Mouse (Mus musculus) limb, embryonic 10.5 days (tissue): ENCODE measurements around the gene Hapln2. TPM values are rescaled to one million over a fixed set of nuclear protein-coding genes. Genes with fewer than 3 reads are reported as not detected.

Source experiments
- DNase-seq: peaks from one replicate; pipeline ENCODE4 v3.0.0-alpha.2; 2017; ENCODE audit warnings: low spot score
- H3K27ac ChIP-seq: fragments of 300-500 bp; sonication (generic); 2 replicates; pipeline ENCODE4 v1.5.1; 2016; ENCODE audit warnings: mild to moderate bottlenecking
- H3K27me3 ChIP-seq: fragments of 300-500 bp; sonication (generic); 2 replicates; pipeline ENCODE4 v1.6.1; 2016; ENCODE audit warnings: low read depth, mild to moderate bottlenecking; ENCODE audit not compliant: poor library complexity, severe bottlenecking
- H3K36me3 ChIP-seq: fragments of 300-500 bp; sonication (generic); 2 replicates; pipeline ENCODE4 v1.6.1; 2016; ENCODE audit warnings: mild to moderate bottlenecking, moderate library complexity
- H3K4me1 ChIP-seq: fragments of 300-500 bp; sonication (generic); 2 replicates; pipeline ENCODE4 v1.6.1; 2016
- H3K4me3 ChIP-seq: fragments of 300-500 bp; sonication (generic); 2 replicates; pipeline ENCODE4 v1.5.1; 2016; ENCODE audit warnings: mild to moderate bottlenecking, moderate library complexity
- H3K9me3 ChIP-seq: fragments of 300-500 bp; sonication (generic); replicated peaks from 2 replicates; pipeline ENCODE4 v1.6.1; 2016; ENCODE audit warnings: mild to moderate bottlenecking
- WGBS: fragments of 180-500 bp; shearing (Covaris S2); methylation state at CpG from one replicate; pipeline ENCODE4 v1.1.7; 2016; 5-methylcytosine and 5-hydroxymethylcytosine counted together
- polyA plus RNA-seq: library from polyadenylated mRNA; unstranded; fragments of >200 nt; fragmentation: Nextera tagmentation; extraction: Ambion mirVana; gene quantifications from 2 replicates; pipeline ENCODE4 v1.2.1, GENCODE M21; 2016

The Hapln2 gene
- polyA plus RNA-seq, 1 experiment from 2014 or later: not detected

DNA sequence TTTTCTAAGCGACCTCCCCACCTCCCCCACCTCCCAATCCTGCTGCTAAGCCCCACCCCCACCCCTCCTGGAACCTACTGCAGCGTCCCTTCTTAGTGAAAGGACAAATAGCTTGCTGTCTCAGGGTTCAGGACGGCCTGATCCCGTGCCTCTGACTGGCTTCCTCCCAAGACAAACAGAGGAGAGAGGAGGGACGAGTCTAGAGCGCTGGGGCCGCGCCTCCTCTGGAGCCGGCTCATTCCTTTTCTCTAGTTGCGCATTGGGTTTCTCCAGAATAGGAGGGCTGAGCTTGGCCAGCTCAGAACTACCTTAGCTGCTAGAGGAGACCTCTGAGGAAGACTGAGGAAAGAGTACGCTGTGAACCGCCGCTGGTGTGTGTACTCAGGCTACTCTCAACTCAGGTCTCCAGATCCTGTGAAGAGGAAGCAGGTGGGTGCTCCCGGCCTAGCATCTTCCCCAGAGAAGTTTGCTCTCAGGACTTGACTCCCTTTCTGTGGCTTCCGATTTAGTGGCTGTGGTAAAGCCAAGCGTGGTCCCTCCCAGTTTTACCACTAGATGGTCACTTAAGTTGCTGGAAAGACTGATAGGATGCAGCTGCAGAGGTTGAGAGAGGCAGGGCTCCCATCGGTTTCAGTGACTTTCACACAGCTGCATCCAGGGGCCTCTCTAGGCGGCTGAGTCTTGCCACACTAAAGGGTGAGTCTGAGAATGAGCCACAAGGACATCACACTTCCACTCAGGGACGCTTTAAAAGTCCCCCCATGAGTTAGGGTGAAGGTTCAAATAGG lies 3.4 kb upstream of the Hapln2 start:
- Histone ChIP-seq H3K27ac (no peak overlapping the region), H3K4me1 (no peaks in the 10 kb centered on the region), H3K36me3 (no peaks in the 10 kb centered on the region), H3K9me3 (no peaks in the 10 kb centered on the region), H3K27me3 (peaks cover 65% of the 10 kb centered on the region), H3K4me3 (no peak overlapping the region)
- no peak for DNase-seq
- 18% methylated on average over 19 of the region's 19 CpGs for WGBS

DNA sequence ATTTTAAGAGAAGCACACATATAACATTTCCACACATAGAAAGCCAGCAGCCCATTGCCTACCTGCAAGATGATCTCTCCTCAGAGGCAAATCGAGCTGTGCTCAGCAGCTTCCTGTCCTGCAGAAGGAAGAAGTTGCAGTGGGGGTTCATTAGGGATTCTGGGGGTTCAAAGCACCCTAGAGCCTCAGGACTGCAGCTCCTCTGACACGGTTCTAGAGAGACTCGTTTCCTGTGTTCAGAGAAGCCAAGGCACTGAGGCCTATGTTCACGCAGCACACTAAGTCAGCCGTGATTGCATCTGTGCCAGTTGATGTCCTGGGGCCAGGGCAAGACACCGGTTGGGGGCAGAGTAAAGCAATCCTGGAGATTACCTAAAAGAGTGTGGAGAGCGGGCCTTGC lies 560 bp downstream of the Hapln2 start:
- Histone ChIP-seq H3K4me1 (peaks cover 21% of the 10 kb centered on the region), H3K9me3 (no peaks in the 10 kb centered on the region), H3K36me3 (no peaks in the 10 kb centered on the region; the same call in 1 of the 2 replicates), H3K27ac (no peak overlapping the region), H3K27me3 (peaks cover 89% of the 10 kb centered on the region), H3K4me3 (no peak overlapping the region)
- DNase-seq: no peak
- 63% methylated on average over 7 of the region's 7 CpGs for WGBS

DNA sequence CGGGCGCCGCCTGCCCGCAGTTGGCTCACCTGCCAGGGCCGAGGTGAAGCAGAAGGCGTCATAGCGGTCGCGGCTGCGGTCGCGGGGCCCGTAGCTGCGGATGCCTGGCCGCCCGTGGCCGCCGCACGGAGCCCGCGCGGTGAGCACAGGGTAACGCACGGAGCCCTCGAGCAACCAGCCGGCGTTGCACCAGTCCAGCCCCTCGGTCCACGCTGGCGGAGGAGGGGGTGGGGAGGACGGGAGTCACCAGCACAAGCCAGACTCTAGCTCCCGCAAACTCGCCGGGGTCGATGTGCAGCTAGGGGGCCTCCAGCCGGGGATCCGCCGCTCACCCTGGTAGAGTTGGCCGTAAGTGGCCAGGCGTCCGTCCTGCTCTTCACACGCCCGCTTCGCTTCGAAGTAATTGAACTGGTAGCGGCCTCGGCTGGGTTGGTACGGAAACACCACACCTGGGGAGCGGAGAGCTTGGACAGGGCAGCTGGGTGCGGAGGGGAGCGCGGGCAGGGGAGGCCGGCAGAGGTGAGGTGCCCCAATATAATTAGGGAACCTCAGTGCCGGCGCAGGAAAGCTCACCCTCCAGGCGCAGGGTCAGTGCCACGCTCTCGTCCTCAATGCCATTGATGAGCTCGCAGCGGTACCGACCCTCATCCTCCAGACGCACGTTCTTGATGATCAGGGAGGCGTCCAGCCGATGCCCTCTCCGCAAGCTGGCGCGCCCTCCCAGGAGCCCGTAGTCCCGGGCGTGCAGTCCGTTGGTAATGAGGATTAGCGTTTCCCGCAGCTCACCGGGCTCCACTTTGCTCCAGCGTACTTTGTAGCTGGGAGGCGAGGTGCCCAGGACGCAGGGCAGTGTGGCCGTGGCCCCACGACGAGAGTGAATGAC lies 4.0 kb downstream of the Hapln2 start:
- Histone ChIP-seq H3K36me3 (no peaks in the 10 kb centered on the region; the same call in 1 of the 2 replicates), H3K4me1 (peaks cover 21% of the 10 kb centered on the region), H3K9me3 (no peaks in the 10 kb centered on the region), H3K4me3 (peak overlapping the region; percentile 63), H3K27ac (peak overlapping the region; percentile 7; the same call in 1 of the 2 replicates), H3K27me3 (peaks cover 89% of the 10 kb centered on the region)
- WGBS: under 1% methylated on average over 81 of the region's 81 CpGs
- peak; percentile 41 for DNase-seq

DNA sequence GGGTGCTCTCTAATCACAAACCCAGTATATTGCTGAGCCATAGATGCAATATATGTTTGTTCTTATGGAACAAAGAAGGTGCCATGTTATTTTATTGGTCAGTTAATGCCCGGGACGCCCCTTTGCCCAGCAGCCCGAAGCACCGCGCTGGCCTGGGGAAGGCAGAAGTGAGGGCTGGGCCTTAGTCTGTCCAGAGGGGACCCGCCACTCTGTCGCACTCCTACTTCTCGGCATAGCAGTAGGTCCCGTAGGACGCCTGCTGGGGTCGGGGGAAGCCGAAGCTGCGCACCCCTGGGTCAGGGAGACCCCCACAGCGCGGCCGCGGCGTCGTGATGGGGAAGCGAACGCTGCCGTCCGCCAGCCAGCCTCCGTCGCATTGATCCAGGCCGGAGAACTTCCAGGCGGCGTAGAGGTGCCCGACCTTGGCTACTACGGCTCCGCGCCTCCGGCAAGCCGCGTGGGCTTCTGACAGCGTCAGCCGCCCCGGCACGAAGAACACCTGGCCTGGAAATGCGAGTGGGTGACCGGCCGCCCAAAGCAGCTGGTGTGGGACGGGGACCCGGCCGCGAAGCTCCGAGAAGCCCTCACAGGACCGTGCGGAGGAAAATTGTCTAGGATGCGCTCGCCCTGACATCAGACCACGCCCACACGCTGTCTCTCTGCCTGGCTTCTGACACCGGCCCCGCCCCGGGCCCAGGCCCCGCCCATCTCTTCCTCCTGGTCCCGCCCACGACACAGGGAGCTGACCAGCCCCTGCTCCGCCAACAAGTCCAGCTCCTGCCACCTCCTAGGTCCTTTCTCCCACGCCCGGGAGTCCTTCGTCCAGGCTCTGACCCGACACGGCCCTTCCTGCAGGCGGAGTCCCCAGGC lies 4.8 kb downstream of the Hapln2 start:
- Histone ChIP-seq H3K27ac (peak overlapping the region; percentile 7; the same call in 1 of the 2 replicates), H3K4me1 (peaks cover 21% of the 10 kb centered on the region), H3K27me3 (peaks cover 91% of the 10 kb centered on the region), H3K9me3 (no peaks in the 10 kb centered on the region), H3K4me3 (peak overlapping the region; percentile 63), H3K36me3 (no peaks in the 10 kb centered on the region; the same call in 1 of the 2 replicates)
- DNase-seq: peak; percentile 91
- WGBS: under 1% methylated on average over 66 of the region's 66 CpGs

DNA sequence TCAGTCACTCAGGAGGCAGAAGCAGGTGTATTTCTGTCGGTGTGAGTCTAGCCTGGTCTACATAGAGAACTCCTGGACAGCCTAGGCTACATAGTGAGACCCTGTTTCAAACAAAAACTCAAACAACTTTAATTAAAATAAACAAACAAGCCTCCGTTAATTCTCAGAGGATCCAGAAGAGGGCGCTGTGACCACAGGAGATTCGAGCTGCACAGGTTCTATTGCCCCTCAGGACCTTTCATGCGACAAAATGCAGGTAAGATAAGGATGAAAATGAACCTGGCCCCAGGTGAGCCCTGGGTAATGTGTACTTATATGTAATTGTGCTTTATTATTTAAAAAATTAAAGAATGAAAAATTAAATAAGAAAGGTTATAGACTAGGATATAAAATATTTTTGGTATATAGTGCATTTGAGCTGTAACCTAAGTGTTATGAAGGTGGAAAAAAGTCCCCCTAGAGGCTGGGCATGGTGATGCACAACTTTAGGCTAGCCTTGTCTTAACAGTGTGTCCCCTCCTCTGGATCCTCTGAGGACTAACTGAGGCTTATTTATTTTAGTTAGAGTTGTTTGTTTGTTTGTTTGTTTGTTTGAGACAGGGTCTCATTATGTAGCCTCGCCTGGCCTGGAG lies 16.6 kb downstream of the Hapln2 start:
- H3K27ac ChIP-seq: no peak overlapping the region
- no peaks in the 10 kb centered on the region for H3K36me3 ChIP-seq
- H3K4me3 ChIP-seq: no peak overlapping the region
- no peaks in the 10 kb centered on the region for H3K9me3 ChIP-seq
- H3K27me3 ChIP-seq: peaks cover 14% of the 10 kb centered on the region; the same call in 1 of the 2 replicates
- no peak for DNase-seq
- H3K4me1 ChIP-seq: no peaks in the 10 kb centered on the region
- 11% methylated on average over 6 of the region's 6 CpGs for WGBS

DNA sequence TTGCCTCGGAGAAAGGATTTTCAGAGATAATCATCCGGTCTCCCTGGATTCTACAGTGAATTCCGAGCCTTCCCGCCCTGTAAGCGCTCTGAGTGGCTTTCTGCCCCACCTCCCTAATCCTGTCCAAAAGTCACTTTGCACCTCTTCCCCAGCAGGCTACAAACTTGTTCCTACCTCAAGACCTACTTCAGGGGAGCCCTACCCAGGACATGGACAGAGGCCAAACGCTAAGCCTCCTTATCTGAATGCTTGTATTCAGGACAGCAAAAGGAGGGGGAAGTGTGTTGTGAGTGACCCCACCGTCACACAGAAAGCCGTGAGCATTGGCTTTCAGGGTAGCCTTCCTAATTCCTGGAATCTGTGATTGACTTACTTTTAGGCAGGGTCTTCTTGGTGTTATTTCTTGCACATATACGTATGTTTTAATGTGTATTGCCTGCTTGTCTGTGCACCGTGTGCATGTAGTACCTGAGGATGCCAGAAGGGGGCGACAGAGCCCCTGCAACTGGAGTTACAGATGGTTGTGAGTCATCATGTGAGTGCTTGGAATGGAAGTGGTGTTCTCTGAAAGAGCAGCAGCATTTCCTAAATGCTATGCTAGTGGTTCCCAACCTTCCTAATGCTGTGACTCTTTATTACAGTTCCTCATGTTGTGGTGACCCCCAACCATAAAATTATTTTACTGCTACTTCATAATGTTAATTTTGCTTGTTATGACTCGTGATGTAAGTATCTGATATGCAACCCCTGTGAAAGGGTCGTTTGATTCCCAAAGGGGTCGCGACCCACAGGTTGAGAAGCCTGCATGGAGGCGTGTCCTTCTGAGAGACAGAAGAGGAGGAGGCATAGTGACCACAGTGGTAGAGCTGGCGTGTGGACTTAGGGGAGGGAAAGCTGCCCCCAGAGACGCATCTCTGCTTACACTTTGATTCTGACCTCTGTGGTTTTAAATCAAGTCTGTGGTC lies 21.3 kb downstream of the Hapln2 start:
- H3K4me1 ChIP-seq: peaks cover 7% of the 10 kb centered on the region; the same call in 1 of the 2 replicates
- no peak overlapping the region for H3K27ac ChIP-seq
- WGBS: 76% methylated on average over 18 of the region's 18 CpGs
- H3K36me3 ChIP-seq: no peaks in the 10 kb centered on the region
- peaks cover 47% of the 10 kb centered on the region for H3K27me3 ChIP-seq
- H3K9me3 ChIP-seq: no peaks in the 10 kb centered on the region
- no peak overlapping the region for H3K4me3 ChIP-seq
- no peak for DNase-seq

DNA sequence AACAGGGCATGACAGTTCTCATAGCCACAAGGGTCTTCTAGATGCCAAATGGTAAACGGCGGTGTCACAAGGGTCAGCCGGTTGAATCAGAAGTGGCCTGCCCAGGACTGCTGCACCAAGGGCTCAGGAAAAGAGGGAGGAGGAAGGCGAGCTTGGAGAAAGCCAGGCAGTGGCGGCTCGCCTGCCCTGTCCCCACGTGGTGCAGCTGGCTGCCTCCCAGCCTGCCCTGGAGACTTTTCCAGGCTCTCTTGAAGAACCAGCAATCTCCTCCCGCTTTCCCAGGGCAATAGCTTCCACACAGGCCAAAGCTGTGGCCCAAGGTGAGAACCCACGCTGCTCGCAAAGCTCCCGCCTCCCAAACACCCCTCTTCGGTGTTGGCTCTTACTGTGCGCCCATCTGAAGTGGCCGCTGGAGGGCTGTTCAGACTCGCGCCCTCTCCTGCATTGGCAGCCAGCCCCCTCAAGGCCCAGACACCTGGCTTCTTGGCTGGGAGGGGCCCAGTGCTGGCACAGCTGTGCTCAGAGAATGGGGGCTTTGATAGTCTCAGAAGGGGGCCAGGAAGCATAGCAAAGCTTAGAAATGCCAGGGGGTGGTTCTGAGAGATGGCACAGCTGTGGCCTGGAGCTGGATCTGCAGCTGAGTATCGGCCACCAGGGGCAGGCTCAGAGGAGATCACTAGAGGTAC lies 24.9 kb downstream of the Hapln2 start:
- Histone ChIP-seq H3K27me3 (peaks cover 79% of the 10 kb centered on the region), H3K27ac (no peak overlapping the region), H3K36me3 (no peaks in the 10 kb centered on the region), H3K4me3 (no peak overlapping the region), H3K9me3 (no peaks in the 10 kb centered on the region), H3K4me1 (peaks cover 22% of the 10 kb centered on the region)
- 3% methylated on average over 17 of the region's 17 CpGs for WGBS
- DNase-seq: no peak

DNA sequence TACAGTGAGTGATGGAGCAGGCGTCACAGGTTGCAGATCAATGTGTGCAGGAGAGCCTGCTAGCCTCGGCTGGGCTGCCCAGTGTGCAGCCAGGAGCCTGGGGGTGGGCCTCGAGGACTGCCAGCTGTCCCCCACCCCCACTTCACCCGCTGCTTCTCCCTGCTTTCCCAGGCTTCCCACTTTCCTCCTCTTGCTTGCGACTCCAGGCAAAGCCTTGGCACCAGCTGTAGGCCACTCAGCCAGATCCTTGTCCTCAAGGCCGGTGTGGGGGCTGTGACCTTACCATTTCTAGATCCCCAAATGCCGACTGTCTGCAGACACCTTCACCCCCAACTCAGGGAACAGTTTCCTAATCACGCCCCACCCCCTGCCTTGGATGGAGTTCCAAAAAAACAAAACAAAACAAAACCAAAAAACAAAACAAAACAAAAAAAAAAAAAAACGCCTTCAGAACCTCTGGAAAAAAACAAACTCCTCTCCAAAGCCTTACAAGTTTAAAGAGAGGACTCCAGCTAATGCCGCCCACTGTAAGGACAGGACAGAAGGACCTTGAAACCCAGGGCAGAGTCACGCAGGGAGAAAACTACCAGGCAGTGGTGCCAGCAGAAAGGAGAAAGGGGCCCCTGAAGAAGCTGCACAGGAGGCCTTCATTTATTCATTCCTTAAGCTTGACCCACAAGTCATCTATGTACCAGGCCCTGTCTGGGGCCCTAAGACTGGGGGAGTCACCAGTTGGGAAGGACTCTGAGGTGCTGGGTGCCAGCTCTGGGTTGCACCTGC lies 26.4 kb downstream of the Hapln2 start:
- no peak for DNase-seq
- Histone ChIP-seq H3K4me1 (peaks cover 36% of the 10 kb centered on the region), H3K4me3 (peak overlapping the region; percentile 49; the same call in 1 of the 2 replicates), H3K9me3 (no peaks in the 10 kb centered on the region), H3K36me3 (no peaks in the 10 kb centered on the region), H3K27ac (no peak overlapping the region), H3K27me3 (peaks cover 93% of the 10 kb centered on the region)
- 14% methylated on average over 11 of the region's 11 CpGs for WGBS

DNA sequence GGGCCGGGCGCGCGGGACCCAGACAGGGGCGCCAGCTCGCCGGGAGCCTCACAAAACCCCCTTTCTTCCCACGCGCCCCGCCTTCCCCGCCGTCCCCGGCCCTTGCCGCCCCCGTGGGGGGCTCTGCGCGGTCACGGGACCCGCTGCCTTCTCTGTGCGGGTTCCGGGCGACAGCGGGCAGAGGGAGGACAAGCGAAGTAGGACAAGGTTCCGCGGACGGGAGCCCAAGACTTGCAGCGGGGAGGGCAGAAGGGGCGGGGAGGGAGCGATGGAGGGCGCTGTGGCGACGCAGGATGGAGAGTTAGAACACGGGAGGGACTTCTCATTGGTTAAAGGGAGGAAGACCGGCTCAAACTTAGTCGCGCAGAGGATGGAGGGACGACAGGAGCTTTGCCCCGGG lies 27.2 kb downstream of the Hapln2 start, which contains the start of gene Bcan:
TSS of gene Bcan (minus strand) at position 50 of the 400 bp plus-strand sequence.
- DNase-seq: no peak
- Histone ChIP-seq H3K27ac (no peak within 1 kb of the TSS), H3K4me1 (peaks cover 39% of the 10 kb centered on the region), H3K36me3 (no peaks in the 10 kb centered on the region), H3K9me3 (no peaks in the 10 kb centered on the region), H3K27me3 (peaks cover 100% of the 10 kb centered on the region), H3K4me3 (peak within 1 kb of the TSS; percentile 49)
- WGBS: under 1% methylated on average over 39 of the region's 39 CpGs

DNA sequence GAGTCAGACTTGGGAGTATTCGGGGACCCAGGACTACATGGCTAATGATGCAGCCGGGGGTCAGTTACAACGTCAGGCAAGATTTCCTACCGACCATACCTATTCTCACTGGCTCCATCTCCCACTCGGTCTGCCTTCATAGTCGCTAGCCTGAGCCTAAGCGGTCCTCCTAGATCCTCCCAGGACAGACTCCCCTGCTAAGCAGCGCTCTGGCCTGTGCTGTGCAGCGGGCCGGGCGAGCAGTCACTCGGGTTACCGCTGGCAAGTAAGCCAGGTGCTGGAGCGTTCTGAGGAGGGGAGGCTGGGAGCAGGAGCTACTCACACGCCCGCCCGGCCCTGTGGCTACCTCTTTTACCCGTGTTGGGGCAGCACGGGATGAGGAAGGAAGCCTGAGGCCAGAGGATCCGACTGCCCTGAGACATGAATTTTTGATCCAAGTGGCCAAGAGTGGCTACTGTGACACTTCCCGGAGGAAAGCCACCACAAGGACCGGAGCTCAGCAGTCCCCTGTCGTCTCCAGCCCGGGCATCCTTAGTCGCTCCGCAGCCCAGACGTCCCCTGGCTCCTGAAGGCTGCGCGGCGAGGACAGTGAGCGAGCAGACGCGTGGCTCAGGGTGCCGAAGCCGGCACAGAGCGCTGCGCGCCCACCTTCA lies 28.0 kb downstream of the Hapln2 start:
- Histone ChIP-seq H3K27ac (no peak overlapping the region), H3K9me3 (no peaks in the 10 kb centered on the region), H3K27me3 (peaks cover 100% of the 10 kb centered on the region), H3K4me3 (peak overlapping the region; percentile 49), H3K4me1 (peaks cover 39% of the 10 kb centered on the region), H3K36me3 (no peaks in the 10 kb centered on the region)
- peak; percentile 53 for DNase-seq
- under 1% methylated on average over 38 of the region's 38 CpGs for WGBS
